Mouse (Mus musculus) MN1 (cell line): ENCODE measurements around the gene Zfp985.
"Not testable (repeated sequence)": the region's sequence is repeated elsewhere in the genome, so short reads cannot be mapped to it uniquely, and the experiment has no call there.

ENCODE experiments used
- DNase-seq: peaks from one replicate; pipeline ENCODE4 v3.0.0-alpha.2; 2016; ENCODE audit warnings: low spot score

Gene Zfp985

DNA sequence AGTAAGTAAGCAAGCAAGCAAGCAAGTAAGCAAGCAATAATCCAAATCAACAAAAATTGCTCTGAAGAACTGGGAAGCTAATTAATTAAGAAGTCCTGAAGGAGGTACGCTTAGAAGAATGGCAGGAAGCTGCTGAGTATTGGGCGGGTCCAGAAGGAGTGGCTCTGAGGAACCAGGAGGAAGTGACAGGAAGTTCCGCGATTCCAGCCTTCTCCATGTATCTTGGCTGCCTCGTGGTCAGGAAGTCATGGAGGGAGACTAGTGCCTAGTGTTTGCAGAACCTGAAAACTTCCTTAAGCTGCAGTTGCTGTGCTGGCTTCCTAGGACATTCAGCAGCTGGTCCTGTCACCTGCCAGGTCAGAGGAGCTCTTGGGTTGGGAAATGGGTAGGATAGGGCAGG is at the start of gene Zfp985:
Gene Zfp985, plus strand, starts transcription at position 207 of the 400 bp plus-strand sequence.
- DNase-seq: not testable (repeated sequence)

DNA sequence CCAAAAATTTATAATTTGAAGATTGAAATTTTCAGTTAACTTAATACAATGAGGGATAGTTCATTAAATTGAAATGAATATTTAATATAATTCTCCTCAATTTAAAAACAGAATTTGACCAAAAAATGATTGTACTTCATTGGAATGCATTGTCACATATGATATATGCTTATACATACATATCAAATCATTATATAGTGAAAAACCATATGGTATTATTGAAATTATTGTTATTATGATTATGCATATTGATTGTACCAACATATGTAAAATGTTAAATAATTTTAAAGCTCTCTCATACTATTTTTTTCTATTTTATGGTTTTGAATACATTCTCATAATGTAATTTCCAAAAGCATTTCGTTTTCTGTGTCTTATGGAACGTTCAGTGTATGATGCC is 43.9 kb upstream of the Zfp985 start:
- no peak for DNase-seq

DNA sequence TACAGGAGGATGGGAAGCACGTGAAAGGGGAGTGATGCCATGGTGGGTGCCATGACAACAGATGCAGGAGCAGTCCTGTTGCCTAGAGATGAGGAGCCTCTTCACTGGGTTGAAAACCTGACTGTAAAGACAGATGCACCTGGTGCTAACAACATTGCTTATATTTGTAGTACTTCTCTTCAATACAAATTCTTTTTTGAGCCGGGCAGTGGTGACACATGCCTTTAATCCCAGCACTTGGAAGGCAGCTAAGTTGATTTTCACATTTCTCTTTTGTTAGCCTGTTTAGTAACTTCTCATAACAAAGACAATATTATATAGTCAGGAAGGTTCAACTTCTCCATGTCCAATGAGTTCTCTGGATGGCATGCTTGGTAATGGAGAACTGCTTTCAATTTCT is 34.1 kb upstream of the Zfp985 start:
- no peak for DNase-seq

DNA sequence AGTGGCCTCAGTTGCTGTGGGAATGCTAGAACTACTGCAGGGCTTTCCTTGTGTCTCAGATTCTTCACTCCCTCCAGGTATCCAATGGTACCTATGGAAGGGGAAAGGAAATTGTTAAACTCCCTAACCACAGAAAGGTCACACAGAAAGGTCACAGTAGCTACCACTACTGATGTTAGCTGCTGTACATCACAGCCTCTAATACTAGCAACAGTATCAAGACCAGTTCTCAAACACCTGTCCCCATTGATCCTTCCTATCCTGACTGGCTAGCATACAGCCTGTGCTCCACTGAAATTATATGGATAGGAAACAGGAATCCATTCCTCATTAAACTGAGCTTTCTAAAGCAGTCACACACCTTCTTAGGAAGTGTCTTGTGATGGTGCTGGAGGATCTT is 33.0 kb upstream of the Zfp985 start:
- DNase-seq: no peak

DNA sequence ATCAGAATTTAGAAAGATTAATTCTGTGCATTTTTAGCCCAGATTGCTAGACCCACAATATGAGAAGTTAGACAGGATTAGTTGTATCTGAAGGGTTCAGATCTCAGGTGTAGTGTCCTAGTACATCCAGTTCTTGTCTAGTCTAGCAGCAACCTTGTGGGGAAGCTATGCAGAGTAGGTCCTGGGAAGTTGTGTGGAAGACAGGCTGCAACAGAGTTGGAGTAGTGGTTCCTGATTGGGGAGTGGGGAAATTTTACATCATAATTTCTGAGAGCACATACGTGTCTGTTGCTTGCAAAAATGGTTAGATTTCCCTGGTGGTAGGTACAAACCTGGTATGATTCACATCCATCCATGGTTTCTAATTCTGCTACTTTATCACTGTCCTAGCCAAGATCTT is 28.0 kb upstream of the Zfp985 start:
- DNase-seq: no peak

DNA sequence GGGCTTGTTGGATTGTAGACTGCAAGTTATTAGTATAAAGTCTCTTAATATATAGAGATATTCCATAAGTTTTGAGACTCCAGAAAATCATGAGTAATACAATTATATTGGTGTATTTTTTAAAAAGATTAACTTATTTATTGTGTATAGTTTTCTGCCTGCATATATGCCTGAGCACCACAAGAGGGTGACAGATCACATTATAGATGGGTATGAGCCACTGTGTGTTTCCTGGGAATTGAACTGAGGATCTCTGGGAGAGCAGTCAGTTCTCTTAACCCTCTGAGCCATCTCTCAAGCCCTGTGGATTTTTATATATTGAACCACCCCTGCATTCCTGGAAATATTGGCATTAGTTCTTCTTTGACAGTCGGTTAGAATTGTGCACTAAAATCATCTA is 22.7 kb upstream of the Zfp985 start:
- DNase-seq: no peak

DNA sequence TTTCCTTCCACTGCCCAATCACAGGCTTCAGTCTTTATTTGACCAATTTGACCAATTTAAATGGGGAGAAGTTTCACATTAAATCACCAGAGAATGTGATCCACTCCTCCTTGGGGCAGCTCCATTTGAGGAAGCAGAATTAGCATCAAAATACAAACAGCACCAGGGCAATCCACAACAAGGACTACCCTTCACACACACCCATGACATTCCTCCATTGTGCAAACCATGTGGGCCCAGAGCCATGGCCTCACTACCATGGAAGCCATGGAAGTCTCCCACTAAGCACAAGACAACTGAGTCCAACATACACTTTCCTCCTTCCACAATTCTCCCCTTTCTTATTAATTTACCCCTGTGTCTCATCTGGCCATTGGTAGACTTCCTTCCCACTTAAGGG is 17.2 kb upstream of the Zfp985 start:
- not testable (repeated sequence) for DNase-seq

DNA sequence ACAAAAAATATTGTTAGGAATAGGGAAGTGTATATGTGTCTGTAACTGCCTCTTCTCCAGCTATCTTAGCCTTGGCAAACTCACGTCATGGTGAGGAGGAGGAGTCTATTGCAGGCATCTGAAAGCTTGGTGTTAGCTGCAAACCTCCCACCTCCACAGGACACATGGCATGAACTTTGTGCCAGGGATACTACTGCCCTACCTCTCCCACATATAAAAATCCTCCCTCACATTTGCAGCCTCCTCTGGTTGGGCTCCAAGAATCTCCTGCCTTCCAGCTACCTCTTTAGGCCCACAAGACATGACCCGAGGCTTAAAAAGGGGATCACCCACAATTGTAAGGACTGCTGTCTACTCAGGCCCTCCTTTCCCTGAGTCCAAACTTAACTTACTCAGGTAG is 15.4 kb upstream of the Zfp985 start:
- DNase-seq: no peak

DNA sequence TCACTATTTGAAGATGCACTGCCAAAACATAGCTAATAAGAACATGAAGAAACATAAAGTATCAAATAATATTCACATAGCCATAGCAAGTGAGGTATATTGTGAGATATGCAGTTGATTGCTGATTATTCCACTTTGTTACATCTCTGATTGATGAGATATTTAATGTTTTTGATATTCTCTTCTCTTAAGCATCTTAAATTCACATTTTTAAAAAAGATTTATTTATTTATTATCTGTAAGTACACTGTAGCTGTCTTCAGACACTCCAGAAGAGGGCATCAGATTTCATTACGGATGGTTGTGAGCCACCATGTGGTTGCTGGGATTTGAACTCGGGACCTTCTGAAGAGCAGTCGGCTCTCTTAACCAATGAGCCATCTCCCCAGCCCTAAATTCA is 13.2 kb upstream of the Zfp985 start, which contains the start of gene Gm16503:
Gene Gm16503, plus strand, starts transcription at position 301 of the 400 bp plus-strand sequence.
- not testable (repeated sequence) for DNase-seq

DNA sequence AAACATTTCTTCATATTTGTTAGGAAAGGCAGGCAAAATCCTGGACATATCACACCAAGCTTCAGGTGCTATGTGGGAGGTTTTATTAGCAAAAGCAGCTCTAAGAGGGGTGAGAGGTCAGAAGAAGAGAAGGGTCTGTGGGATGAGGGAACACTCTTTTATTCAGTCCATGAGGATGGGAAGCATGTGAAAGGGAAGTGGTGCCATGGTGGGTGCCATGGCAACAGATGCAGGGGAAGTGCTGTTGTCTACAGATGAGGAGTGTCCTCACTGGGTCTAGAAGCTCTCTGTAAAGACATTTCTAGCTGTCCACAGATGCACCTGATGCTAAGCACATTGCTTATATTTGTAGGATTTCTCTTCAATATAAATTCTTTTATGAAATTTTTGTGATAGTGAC is 12.0 kb upstream of the Zfp985 start:
- no peak for DNase-seq

DNA sequence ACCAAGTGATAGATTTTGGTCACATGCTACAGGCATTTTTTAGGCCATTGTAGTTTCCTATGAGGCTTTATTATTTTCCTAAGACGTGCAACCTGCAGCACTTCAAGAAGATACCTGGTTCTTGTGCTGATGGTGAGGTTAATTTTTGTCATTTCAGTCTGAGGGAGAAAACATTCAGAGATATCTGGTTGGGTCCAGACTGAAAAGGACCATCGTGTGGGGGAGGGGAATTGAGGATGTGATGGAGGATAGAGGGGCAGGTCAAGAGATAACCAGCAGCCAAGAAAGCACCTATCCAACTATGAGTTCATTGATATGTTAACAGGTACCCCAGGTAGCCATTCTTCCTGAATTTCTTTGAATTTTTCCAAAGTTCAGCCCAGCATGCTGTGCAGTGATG is 1.3 kb downstream of the Zfp985 start:
- not testable (repeated sequence) for DNase-seq

DNA sequence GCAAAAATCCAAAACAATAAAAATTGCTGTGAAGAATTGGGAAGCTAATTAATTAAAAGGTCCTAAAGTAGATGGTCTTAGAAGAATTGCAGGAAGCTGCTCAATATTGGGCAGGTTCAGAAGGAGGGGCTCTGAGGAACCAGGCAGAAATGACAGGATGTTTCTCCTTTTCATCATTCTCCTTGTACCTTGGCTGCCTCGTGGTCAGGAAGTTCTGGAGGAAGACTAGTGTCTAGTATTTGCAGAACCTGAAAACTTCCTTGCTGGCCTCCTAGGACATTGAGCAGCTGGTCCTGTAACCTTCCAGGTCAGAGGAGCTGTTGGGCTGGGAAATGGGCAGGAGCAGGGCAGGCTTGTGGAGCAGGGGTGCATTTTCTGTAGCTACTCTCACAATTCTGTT is 3.8 kb downstream of the Zfp985 start:
- DNase-seq: not testable (repeated sequence)

DNA sequence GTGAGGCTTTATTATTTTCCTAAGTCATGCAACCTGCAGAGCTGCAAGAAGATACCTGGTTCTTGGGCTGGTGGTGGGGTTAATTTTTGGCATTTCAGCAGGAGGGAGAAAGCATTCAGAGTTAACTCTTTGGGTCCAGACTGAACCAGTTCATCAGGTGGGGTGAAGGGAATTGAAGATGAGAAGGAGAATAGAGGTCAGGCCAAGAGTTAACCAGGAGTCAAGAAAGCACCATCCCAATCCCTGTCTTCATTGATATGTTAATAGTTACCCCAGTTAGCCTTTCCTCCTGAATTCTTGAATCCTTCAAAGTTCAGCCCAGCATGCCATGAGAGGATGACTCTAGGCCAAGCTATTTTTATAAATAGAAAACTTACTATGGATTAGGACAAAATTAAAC is 4.9 kb downstream of the Zfp985 start:
- DNase-seq: not testable (repeated sequence)

DNA sequence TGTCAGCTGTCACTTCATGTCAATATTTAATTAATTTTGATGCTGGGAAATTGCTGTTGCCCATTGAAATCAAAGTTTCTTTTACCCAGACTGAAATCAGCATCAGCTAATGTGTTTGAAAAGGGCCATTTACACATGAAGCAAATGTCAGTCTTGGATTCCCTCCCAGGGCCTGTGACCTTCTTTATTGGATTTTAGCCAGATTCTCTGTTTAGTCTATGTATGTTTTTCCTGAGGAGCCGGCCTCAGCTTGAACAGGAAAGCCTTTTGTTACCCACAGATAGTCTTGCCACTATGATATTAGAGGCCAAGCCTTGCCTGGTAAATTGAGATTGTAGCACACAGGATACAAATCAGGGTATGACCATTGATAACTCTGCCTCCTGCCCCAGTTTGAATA is 6.0 kb downstream of the Zfp985 start:
- DNase-seq: not testable (repeated sequence)

DNA sequence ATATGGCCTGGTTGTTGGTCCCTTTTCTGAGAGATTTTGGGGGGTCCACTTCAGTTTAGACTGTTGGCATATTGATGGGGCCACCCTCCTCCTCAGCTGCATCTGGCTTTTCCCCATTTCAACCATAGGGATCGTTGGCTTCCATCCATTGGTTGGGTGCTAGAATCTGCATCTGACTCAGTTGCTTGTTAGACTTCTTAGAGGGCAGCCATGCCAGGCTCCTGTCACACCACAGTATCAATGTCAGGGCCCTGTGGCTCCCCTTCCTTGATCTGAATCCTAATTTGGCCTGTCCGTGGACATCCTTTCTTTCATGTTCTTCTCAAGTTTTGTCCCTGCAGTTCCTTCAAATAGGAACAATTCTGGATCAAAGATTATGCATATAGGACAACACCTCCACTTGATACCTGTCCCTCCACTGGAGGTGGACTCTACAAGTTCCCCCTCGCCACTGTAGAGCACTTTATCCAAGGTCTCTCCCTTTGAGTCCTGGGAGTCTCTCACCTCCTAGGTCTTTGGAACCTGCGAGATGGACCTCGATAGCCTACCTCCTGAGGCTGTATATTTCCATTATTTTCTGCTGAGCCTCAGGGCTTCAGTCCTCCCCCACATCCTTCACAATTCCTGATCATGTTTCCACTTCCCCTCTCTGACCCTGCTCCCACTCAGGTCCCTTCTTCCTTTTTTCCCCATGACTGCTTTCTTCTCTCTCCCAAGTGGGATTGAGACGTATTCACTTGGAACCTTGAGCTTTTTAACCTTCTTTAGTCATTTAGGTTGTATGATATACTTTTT is 12.5 kb downstream of the Zfp985 start:
- DNase-seq: no peak

DNA sequence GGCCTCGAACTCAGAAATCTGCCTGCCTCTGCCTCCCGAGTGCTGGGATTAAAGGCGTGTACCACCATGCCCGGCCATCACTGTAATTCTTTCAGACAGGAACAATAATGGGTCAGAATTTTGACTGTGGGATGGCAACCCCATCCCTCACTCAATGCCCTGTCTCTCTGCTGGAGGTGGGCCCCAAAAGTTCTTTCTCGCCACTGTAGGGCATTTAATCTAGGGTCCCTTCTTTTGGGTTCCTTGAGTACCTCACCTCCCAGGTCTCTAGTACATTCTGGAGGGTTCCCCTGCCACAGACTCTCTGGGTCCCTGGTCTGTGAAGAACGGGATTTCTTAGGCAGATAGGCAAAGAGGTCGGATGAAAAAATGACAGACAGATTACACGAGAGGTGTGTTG is 18.1 kb downstream of the Zfp985 start:
- DNase-seq: not testable (repeated sequence)

DNA sequence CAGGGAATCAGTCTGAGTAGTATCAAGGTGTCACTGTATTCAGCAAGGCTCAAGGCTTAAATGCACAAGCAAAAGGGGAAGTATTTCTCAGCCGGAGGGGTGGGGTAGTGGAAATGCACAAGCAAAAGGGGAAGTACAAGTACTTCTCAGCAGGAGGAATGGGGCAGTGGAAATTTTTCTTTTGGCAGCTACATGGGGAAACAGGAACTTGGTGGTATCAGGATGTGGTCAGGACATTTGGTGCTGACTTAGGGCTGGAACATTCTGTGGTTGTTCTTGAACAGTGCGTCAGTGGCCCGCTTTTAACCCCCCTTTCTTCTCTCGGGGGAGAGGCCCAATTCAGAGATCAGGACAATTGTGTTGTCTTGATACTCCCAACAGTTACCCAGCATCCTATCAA is 26.3 kb downstream of the Zfp985 start:
- not testable (repeated sequence) for DNase-seq

DNA sequence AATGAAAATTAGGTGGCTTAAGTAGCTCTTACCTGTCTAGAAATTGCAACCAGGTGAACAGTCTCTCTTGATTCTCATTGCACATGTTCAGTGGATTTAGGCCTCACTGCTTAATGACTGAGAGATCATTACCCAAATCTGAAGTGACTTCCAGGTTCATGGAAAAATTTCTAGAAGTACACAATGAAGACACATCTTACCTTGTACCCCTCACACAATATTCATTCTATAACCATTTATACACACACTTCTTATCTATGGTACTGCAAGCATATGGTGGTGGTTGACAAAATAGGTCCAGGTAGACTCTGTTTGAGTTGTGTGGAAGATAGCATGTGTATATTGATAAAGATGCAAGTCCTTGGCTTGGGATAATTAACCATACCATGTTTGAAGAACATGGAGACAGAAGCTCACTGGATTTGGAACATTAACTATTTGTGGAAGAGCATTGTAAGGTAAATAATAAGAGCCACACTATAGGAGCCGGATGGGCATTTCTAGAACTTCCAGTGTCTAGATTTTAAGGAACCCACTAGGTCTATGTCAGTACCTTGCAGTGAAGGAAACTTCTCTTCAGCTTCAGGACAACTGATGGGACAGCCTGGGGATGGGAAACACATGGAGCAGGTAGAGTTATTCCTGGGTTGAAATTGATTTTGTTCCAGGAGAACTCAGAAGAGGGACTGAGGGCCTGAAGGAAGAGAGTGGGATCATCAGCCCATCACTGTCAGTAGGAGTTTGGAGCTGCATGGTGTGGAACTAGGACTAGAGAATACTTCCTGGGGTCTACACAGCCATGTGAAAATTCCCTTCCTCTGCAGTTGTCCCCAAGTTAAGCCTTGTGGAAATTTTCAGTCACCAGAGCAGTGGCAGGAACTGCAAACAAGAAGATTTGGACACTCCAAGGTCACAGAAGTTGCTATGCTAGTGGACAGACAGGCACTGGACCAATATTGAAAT is 33.7 kb downstream of the Zfp985 start:
- no peak for DNase-seq

DNA sequence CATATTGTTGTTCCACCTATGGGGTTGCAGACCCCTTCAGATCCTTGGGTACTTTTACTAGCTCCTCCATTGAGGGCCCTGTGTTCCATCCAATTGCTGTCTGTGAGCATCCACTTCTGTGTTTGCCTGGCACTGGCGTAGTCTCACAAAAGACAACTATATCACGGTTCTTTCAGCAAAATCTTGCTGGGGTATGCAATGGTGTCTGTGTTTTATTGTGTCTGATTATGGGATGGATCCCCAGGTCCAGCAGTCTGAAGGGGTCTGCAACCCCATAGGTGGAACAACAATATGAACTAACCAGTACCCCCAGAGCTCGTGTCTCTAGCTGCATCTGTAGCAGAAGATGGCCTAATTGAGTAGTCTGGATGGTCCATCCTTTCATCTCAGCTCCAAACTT is 41.6 kb downstream of the Zfp985 start:
- DNase-seq: not testable (repeated sequence)

DNA sequence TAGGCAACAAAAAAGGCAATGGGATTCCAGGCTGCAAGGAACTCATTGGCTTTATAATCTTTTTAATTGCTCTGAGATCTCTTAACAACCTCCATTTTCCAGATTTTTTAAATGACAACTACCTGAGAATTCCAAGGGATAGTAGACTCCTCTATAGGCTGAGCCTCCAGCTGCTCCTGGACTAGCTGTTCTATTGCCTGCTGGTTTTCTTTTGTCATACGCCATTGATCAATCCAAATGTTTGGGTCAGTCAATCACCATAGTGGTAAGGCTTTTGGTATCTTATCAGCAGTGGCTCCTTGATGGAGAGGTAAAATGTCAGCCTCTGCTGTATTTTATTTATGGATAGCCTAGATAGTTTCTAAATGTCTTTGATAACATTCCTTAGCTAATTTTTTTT is 44.6 kb downstream of the Zfp985 start:
- no peak for DNase-seq

DNA sequence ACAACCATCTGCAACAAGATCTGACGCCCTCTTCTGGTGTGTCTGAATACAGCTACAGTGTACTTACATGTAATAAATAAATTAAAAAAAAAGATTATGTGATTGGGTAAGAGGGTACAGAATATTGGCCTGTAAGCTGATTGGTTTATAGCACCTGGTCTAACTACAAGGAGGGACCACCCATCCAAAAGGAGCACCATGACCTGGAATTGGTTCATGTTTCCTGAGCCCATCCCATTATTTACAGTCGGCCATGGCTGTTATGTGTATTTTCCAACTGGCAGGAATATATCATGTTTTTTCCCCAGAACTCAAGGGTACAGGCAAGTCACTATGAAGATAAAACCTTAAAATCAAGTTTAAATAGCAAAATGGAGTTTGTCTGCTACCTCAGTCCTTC is 45.8 kb downstream of the Zfp985 start:
- no peak for DNase-seq

DNA sequence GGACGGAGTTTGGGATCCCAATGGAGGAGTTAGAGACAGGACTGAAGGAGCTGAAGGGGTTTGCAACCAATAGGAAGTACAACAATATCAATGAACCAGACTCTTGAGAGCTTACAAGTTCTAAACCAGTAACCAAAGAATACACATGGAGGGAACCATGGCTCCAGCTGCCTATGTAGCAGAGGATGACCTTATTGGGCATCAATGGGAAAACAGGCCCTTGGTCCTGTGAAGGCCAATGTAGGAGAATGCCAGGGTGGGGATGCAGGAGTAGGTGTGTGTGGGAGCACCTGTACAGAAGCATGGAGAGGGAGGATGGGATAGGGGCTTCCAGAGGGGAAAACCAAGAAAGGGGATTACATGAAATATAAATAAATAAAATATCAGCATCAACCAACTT is 48.8 kb downstream of the Zfp985 start:
- no peak for DNase-seq

DNA sequence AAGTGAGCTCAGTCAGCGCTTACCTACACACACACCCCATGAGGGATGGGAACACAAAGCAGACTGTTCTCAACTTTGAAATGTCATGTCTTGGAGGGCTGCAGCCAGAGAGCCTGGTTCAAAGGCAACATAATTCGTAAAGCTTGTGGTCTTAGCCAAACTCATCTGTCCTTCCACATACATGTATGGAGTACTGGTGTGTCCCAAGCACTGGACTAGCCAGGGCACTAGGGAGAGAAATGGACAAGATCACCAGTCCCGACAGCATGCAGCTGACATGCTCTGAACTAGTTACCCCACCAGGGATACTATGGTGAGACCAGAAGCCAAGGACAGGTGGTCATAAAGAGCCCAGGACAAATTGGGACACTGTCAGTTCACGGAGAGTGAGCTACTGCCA is 50.7 kb downstream of the Zfp985 start:
- no peak for DNase-seq
